Mouse (Mus musculus) embryonic facial prominence, embryonic 10.5 days (tissue): Measurements from ENCODE around the gene Wars. TPM values are rescaled to one million over a fixed set of nuclear protein-coding genes. Genes with fewer than 3 reads are reported as not detected.

ENCODE experiments used
- DNase-seq: peaks from one replicate; pipeline ENCODE4 v3.0.0-alpha.2; 2017; ENCODE audit warnings: low spot score
- H3K27ac ChIP-seq: fragments of 300-500 bp; sonication (generic); replicated peaks from 2 replicates; pipeline ENCODE4 v1.5.1; 2016; ENCODE audit warnings: mild to moderate bottlenecking
- H3K27me3 ChIP-seq: fragments of 300-500 bp; sonication (generic); replicated peaks from 2 replicates; pipeline ENCODE4 v1.6.1; 2016; ENCODE audit warnings: low read depth, mild to moderate bottlenecking; ENCODE audit not compliant: poor library complexity, severe bottlenecking
- H3K36me3 ChIP-seq: fragments of 300-500 bp; sonication (generic); replicated peaks from 2 replicates; pipeline ENCODE4 v1.6.1; 2016; ENCODE audit warnings: mild to moderate bottlenecking, moderate library complexity
- H3K4me1 ChIP-seq: fragments of 300-500 bp; sonication (generic); 2 replicates; pipeline ENCODE4 v1.6.1; 2016
- H3K4me3 ChIP-seq: fragments of 300-500 bp; sonication (generic); 2 replicates; pipeline ENCODE4 v1.5.1; 2016; ENCODE audit warnings: mild to moderate bottlenecking, moderate library complexity
- H3K9me3 ChIP-seq: fragments of 300-500 bp; sonication (generic); 2 replicates; pipeline ENCODE4 v1.6.1; 2016; ENCODE audit warnings: mild to moderate bottlenecking
- WGBS: fragments of 180-500 bp; shearing (Covaris S2); methylation state at CpG from one replicate; pipeline ENCODE4 v1.1.7; 2016; 5-methylcytosine and 5-hydroxymethylcytosine counted together
- polyA plus RNA-seq: library from polyadenylated mRNA; unstranded; fragments of >200 nt; fragmentation: Nextera tagmentation; extraction: Ambion mirVana; gene quantifications from 2 replicates; pipeline ENCODE4 v1.2.1, GENCODE M21; 2016

The Wars gene
- polyA plus RNA-seq: 146 and 147 TPM in 2 replicates

GRCm38 (mm10) chr12:108893715-108894431 lies at the start of gene Wars:
TSS of gene Wars (minus strand) at chr12:108894174.
- Histone ChIP-seq H3K27me3 (no peaks in the 10 kb centered on the region), H3K27ac (peak within 1 kb of the TSS; percentile 88), H3K4me1 (peaks cover 19% of the 10 kb centered on the region), H3K4me3 (peak within 1 kb of the TSS; percentile 93), H3K36me3 (peaks cover 36% of the 10 kb centered on the region), H3K9me3 (no peaks in the 10 kb centered on the region)
- WGBS: under 1% methylated on average over 58 of the region's 58 CpGs
- peak; percentile 98 for DNase-seq

GRCm38 (mm10) chr12:108942203-108942923 lies 48.4 kb upstream of the Wars start:
- 83% methylated on average over 14 of the region's 14 CpGs for WGBS
- no peak overlapping the region for H3K27ac ChIP-seq
- H3K4me3 ChIP-seq: no peak overlapping the region
- H3K4me1 ChIP-seq: peaks cover 8% of the 10 kb centered on the region; the same call in 1 of the 2 replicates
- no peak for DNase-seq
- no peaks in the 10 kb centered on the region for H3K27me3 ChIP-seq
- H3K9me3 ChIP-seq: no peaks in the 10 kb centered on the region
- H3K36me3 ChIP-seq: no peaks in the 10 kb centered on the region

GRCm38 (mm10) chr12:108941282-108941681 lies 47.3 kb upstream of the Wars start:
- no peak for DNase-seq
- no peaks in the 10 kb centered on the region for H3K9me3 ChIP-seq
- no peaks in the 10 kb centered on the region for H3K27me3 ChIP-seq
- H3K27ac ChIP-seq: no peak overlapping the region
- H3K4me1 ChIP-seq: peaks cover 6% of the 10 kb centered on the region; the same call in 1 of the 2 replicates
- WGBS: 64% methylated on average over 2 of the region's 2 CpGs
- no peaks in the 10 kb centered on the region for H3K36me3 ChIP-seq
- no peak overlapping the region for H3K4me3 ChIP-seq

GRCm38 (mm10) chr12:108940255-108940654 lies 46.3 kb upstream of the Wars start:
- Histone ChIP-seq H3K36me3 (no peaks in the 10 kb centered on the region), H3K9me3 (no peaks in the 10 kb centered on the region), H3K27ac (no peak overlapping the region), H3K4me1 (peaks cover 6% of the 10 kb centered on the region; the same call in 1 of the 2 replicates), H3K4me3 (no peak overlapping the region), H3K27me3 (no peaks in the 10 kb centered on the region)
- no peak for DNase-seq
- 43% methylated on average over 1 of the region's 1 CpGs for WGBS

GRCm38 (mm10) chr12:108939317-108939716 lies 45.3 kb upstream of the Wars start:
- no peak for DNase-seq
- H3K9me3 ChIP-seq: no peaks in the 10 kb centered on the region
- 87% methylated on average over 9 of the region's 9 CpGs for WGBS
- no peak overlapping the region for H3K4me3 ChIP-seq
- no peaks in the 10 kb centered on the region for H3K36me3 ChIP-seq
- peaks cover 6% of the 10 kb centered on the region; the same call in 1 of the 2 replicates for H3K4me1 ChIP-seq
- no peaks in the 10 kb centered on the region for H3K27me3 ChIP-seq
- H3K27ac ChIP-seq: peak overlapping the region; percentile 14; the same call in 1 of the 2 replicates

GRCm38 (mm10) chr12:108938844-108939243 lies 44.9 kb upstream of the Wars start:
- Histone ChIP-seq H3K4me1 (peaks cover 11% of the 10 kb centered on the region; the same call in 1 of the 2 replicates), H3K9me3 (no peaks in the 10 kb centered on the region), H3K27me3 (no peaks in the 10 kb centered on the region), H3K36me3 (no peaks in the 10 kb centered on the region), H3K4me3 (no peak overlapping the region), H3K27ac (no peak overlapping the region)
- no peak for DNase-seq
- 82% methylated on average over 5 of the region's 5 CpGs for WGBS

- no peak overlapping the region for H3K4me3 ChIP-seq
- no peak for DNase-seq
- peaks cover 22% of the 10 kb centered on the region for H3K4me1 ChIP-seq
- no peaks in the 10 kb centered on the region for H3K27me3 ChIP-seq
- WGBS: 85% methylated on average over 4 of the region's 4 CpGs
- H3K9me3 ChIP-seq: no peaks in the 10 kb centered on the region
- H3K27ac ChIP-seq: no peak overlapping the region
- no peaks in the 10 kb centered on the region for H3K36me3 ChIP-seq
Observed at GRCm38 (mm10) chr12:108937506-108937905, 43.5 kb upstream of the Wars start.

- WGBS: 76% methylated on average over 6 of the region's 6 CpGs
- no peak overlapping the region for H3K27ac ChIP-seq
- no peaks in the 10 kb centered on the region for H3K27me3 ChIP-seq
- DNase-seq: no peak
- peaks cover 26% of the 10 kb centered on the region for H3K4me1 ChIP-seq
- H3K4me3 ChIP-seq: no peak overlapping the region
- no peaks in the 10 kb centered on the region for H3K36me3 ChIP-seq
- no peaks in the 10 kb centered on the region for H3K9me3 ChIP-seq
Observed at GRCm38 (mm10) chr12:108936834-108937233, 42.9 kb upstream of the Wars start.

- Histone ChIP-seq H3K27me3 (no peaks in the 10 kb centered on the region), H3K27ac (no peak overlapping the region), H3K4me3 (no peak overlapping the region), H3K4me1 (peaks cover 32% of the 10 kb centered on the region), H3K36me3 (no peaks in the 10 kb centered on the region), H3K9me3 (no peaks in the 10 kb centered on the region)
- 78% methylated on average over 6 of the region's 6 CpGs for WGBS
- no peak for DNase-seq
Observed at GRCm38 (mm10) chr12:108934231-108934630, 40.3 kb upstream of the Wars start.

- Histone ChIP-seq H3K27ac (no peak overlapping the region), H3K4me3 (no peak overlapping the region), H3K36me3 (no peaks in the 10 kb centered on the region), H3K9me3 (no peaks in the 10 kb centered on the region), H3K27me3 (no peaks in the 10 kb centered on the region), H3K4me1 (peaks cover 28% of the 10 kb centered on the region)
- 33% methylated on average over 2 of the region's 3 CpGs for WGBS
- DNase-seq: no peak
Observed at GRCm38 (mm10) chr12:108932113-108932512, 38.1 kb upstream of the Wars start.

- Histone ChIP-seq H3K27ac (0 out of 2 replicates have a peak overlapping the region, but pooled peaks have one; percentile 16), H3K9me3 (no peaks in the 10 kb centered on the region), H3K36me3 (no peaks in the 10 kb centered on the region), H3K4me3 (no peak overlapping the region), H3K4me1 (peaks cover 28% of the 10 kb centered on the region), H3K27me3 (no peaks in the 10 kb centered on the region)
- 64% methylated on average over 7 of the region's 7 CpGs for WGBS
- DNase-seq: no peak
Observed at GRCm38 (mm10) chr12:108931341-108932053, 37.5 kb upstream of the Wars start.

- H3K27ac ChIP-seq: no peak overlapping the region
- H3K9me3 ChIP-seq: no peaks in the 10 kb centered on the region
- no peak for DNase-seq
- H3K4me1 ChIP-seq: peaks cover 33% of the 10 kb centered on the region
- WGBS: 79% methylated on average over 3 of the region's 3 CpGs
- no peak overlapping the region for H3K4me3 ChIP-seq
- no peaks in the 10 kb centered on the region for H3K27me3 ChIP-seq
- no peaks in the 10 kb centered on the region for H3K36me3 ChIP-seq
Observed at GRCm38 (mm10) chr12:108929475-108929874, 35.5 kb upstream of the Wars start.
